Mouse (Mus musculus): ENCODE data around the gene Nol10. TPM values are rescaled to one million over a fixed set of nuclear protein-coding genes. Genes with fewer than 3 reads are reported as not detected.

The Nol10 gene
- total RNA-seq, 1 experiment: 22.3 TPM

DNA sequence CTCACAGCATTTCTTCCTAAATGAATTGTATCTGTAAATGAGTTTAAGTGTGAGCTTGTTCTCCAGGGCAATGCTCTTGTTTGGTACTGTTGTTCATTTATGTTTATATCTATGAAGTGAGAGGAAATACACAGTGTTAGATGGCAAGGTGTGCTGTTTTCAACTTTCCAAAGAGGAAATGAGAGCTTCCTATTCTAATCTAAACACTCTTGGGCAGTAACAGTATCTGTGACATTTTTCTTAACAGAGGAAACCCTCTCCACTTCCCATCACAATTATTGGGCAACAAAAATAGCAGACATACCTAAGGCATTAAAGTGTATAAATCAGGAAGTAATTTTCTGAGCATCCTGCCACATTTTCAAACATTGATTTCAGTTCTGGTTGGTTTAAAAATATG is 41.8 kb downstream of the Nol10 start:
- no peak for DNase-seq (ENCODE audit: low read depth, low spot score)
- H3K27ac ChIP-seq (ENCODE audit: insufficient read depth, low read depth, low read length, poor library complexity, severe bottlenecking): no peak overlapping the region
- no peaks in the 10 kb centered on the region for H3K9me3 ChIP-seq (ENCODE audit: control insufficient read depth, insufficient read depth, low read depth, low read length)
- H3K9ac ChIP-seq (ENCODE audit: insufficient read depth, low read depth, low read length, poor library complexity, severe bottlenecking): no peak overlapping the region
- H3K36me3 ChIP-seq (ENCODE audit: control insufficient read depth, insufficient read depth, low read length, poor library complexity, severe bottlenecking): peaks cover 4% of the 10 kb centered on the region
- H3K4me3 ChIP-seq (ENCODE audit: insufficient read depth in 1 of 2, low read depth in 1 of 2, low read length in 2 of 2, poor library complexity in 1 of 2, severe bottlenecking in 1 of 2): no peak overlapping the region
- in situ Hi-C loops (cut with MboI; ENCODE audit: low sequenced_read_pairs in 2 of 2, unreplicated experiment in 2 of 2): no loop called here
- no peak for TF ChIP-seq HCFC1 (IDR thresholded peaks at IDR 0.05; ENCODE audit: borderline replicate concordance, insufficient read depth, low read length)
- no peak for TF ChIP-seq ZNF384 (IDR thresholded peaks at IDR 0.05; ENCODE audit: low read depth, low read length)
- TF ChIP-seq CHD2 (IDR thresholded peaks at IDR 0.05; ENCODE audit: low read depth, low read length): no peak
- TF ChIP-seq MAFK (IDR thresholded peaks at IDR 0.05; ENCODE audit: insufficient read depth, low read depth, low read length): no peak
- peaks cover 0 to 2% of the 10 kb centered on the region in 2 experiments; a peak in 2 of 4 replicates for H3K4me1 ChIP-seq (ENCODE audit: control insufficient read depth in 2 of 2, insufficient read depth in 2 of 2, low read length in 2 of 2, poor library complexity in 1 of 2)

GRCm38 (mm10) chr12:17390510-17390909 is 42.3 kb downstream of the Nol10 start:
- Histone ChIP-seq H3K9me3 (ENCODE audit: control insufficient read depth, insufficient read depth, low read depth, low read length) (no peaks in the 10 kb centered on the region), H3K4me1 (ENCODE audit: control insufficient read depth in 2 of 2, insufficient read depth in 2 of 2, low read length in 2 of 2, poor library complexity in 1 of 2) (peaks cover 0 to 2% of the 10 kb centered on the region in 2 experiments; a peak in 2 of 4 replicates), H3K9ac (ENCODE audit: insufficient read depth, low read depth, low read length, poor library complexity, severe bottlenecking) (no peak overlapping the region), H3K4me3 (ENCODE audit: insufficient read depth in 1 of 2, low read depth in 1 of 2, low read length in 2 of 2, poor library complexity in 1 of 2, severe bottlenecking in 1 of 2) (no peak overlapping the region), H3K36me3 (ENCODE audit: control insufficient read depth, insufficient read depth, low read length, poor library complexity, severe bottlenecking) (peaks cover 4% of the 10 kb centered on the region), H3K27ac (ENCODE audit: insufficient read depth, low read depth, low read length, poor library complexity, severe bottlenecking) (no peak overlapping the region)
- DNase-seq (ENCODE audit: low read depth, low spot score): no peak
- no peak for TF ChIP-seq CHD2 (IDR thresholded peaks at IDR 0.05; ENCODE audit: low read depth, low read length)
- TF ChIP-seq ZNF384 (IDR thresholded peaks at IDR 0.05; ENCODE audit: low read depth, low read length): no peak
- no peak for TF ChIP-seq HCFC1 (IDR thresholded peaks at IDR 0.05; ENCODE audit: borderline replicate concordance, insufficient read depth, low read length)
- TF ChIP-seq ZC3H11A (IDR thresholded peaks at IDR 0.05; ENCODE audit: borderline replicate concordance, low read depth, low read length): no peak
- in situ Hi-C loops (cut with MboI; ENCODE audit: low sequenced_read_pairs in 2 of 2, unreplicated experiment in 2 of 2): no loop called here

GRCm38 (mm10) chr12:17393148-17393547 is 44.9 kb downstream of the Nol10 start:
- peaks cover 0 to 3% of the 10 kb centered on the region in 2 experiments; a peak in 3 of 4 replicates for H3K4me1 ChIP-seq (ENCODE audit: control insufficient read depth in 2 of 2, insufficient read depth in 2 of 2, low read length in 2 of 2, poor library complexity in 1 of 2)
- in situ Hi-C loops (cut with MboI; ENCODE audit: low sequenced_read_pairs in 2 of 2, unreplicated experiment in 2 of 2): no loop called here
- H3K9ac ChIP-seq (ENCODE audit: insufficient read depth, low read depth, low read length, poor library complexity, severe bottlenecking): no peak overlapping the region
- H3K4me3 ChIP-seq (ENCODE audit: insufficient read depth in 1 of 2, low read depth in 1 of 2, low read length in 2 of 2, poor library complexity in 1 of 2, severe bottlenecking in 1 of 2): no peak overlapping the region
- no peak for DNase-seq (ENCODE audit: low read depth, low spot score)
- peaks cover 6% of the 10 kb centered on the region for H3K36me3 ChIP-seq (ENCODE audit: control insufficient read depth, insufficient read depth, low read length, poor library complexity, severe bottlenecking)
- TF ChIP-seq MAFK (IDR thresholded peaks at IDR 0.05; ENCODE audit: insufficient read depth, low read depth, low read length) (no peak), CHD2 (IDR thresholded peaks at IDR 0.05; ENCODE audit: low read depth, low read length) (no peak)
- H3K27ac ChIP-seq (ENCODE audit: insufficient read depth, low read depth, low read length, poor library complexity, severe bottlenecking): no peak overlapping the region
- H3K9me3 ChIP-seq (ENCODE audit: control insufficient read depth, insufficient read depth, low read depth, low read length): no peaks in the 10 kb centered on the region

- TF ChIP-seq ZNF384 (IDR thresholded peaks at IDR 0.05; ENCODE audit: low read depth, low read length): no peak
- no peak for TF ChIP-seq HCFC1 (IDR thresholded peaks at IDR 0.05; ENCODE audit: borderline replicate concordance, insufficient read depth, low read length)
- TF ChIP-seq ZC3H11A (IDR thresholded peaks at IDR 0.05; ENCODE audit: borderline replicate concordance, low read depth, low read length): no peak
- no peak for TF ChIP-seq MAFK (IDR thresholded peaks at IDR 0.05; ENCODE audit: insufficient read depth, low read depth, low read length)
- TF ChIP-seq CHD2 (IDR thresholded peaks at IDR 0.05; ENCODE audit: low read depth, low read length): no peak
- DNase-seq (ENCODE audit: low read depth, low spot score): no peak
- in situ Hi-C loops (cut with MboI; ENCODE audit: low sequenced_read_pairs in 2 of 2, unreplicated experiment in 2 of 2): no loop called here
- Histone ChIP-seq H3K27ac (ENCODE audit: insufficient read depth, low read depth, low read length, poor library complexity, severe bottlenecking) (no peak overlapping the region), H3K9me3 (ENCODE audit: control insufficient read depth, insufficient read depth, low read depth, low read length) (no peaks in the 10 kb centered on the region), H3K9ac (ENCODE audit: insufficient read depth, low read depth, low read length, poor library complexity, severe bottlenecking) (no peak overlapping the region), H3K4me1 (ENCODE audit: control insufficient read depth in 2 of 2, insufficient read depth in 2 of 2, low read length in 2 of 2, poor library complexity in 1 of 2) (peaks cover 0 to 3% of the 10 kb centered on the region in 2 experiments; a peak in 3 of 4 replicates), H3K36me3 (ENCODE audit: control insufficient read depth, insufficient read depth, low read length, poor library complexity, severe bottlenecking) (peaks cover 6% of the 10 kb centered on the region), H3K4me3 (ENCODE audit: insufficient read depth in 1 of 2, low read depth in 1 of 2, low read length in 2 of 2, poor library complexity in 1 of 2, severe bottlenecking in 1 of 2) (no peak overlapping the region)
These were observed 48.9 kb downstream of the Nol10 start for GRCm38 (mm10) chr12:17397150-17397549.

- no peak overlapping the region for H3K9ac ChIP-seq (ENCODE audit: insufficient read depth, low read depth, low read length, poor library complexity, severe bottlenecking)
- H3K27ac ChIP-seq (ENCODE audit: insufficient read depth, low read depth, low read length, poor library complexity, severe bottlenecking): no peak overlapping the region
- in situ Hi-C loops (cut with MboI; ENCODE audit: low sequenced_read_pairs in 2 of 2, unreplicated experiment in 2 of 2): no loop called here
- DNase-seq (ENCODE audit: low read depth, low spot score): no peak
- peaks cover 16% of the 10 kb centered on the region for H3K36me3 ChIP-seq (ENCODE audit: control insufficient read depth, insufficient read depth, low read length, poor library complexity, severe bottlenecking)
- no peaks in the 10 kb centered on the region; a peak in 1 of 4 replicates for H3K4me1 ChIP-seq (ENCODE audit: control insufficient read depth in 2 of 2, insufficient read depth in 2 of 2, low read length in 2 of 2, poor library complexity in 1 of 2)
- H3K4me3 ChIP-seq (ENCODE audit: insufficient read depth in 1 of 2, low read depth in 1 of 2, low read length in 2 of 2, poor library complexity in 1 of 2, severe bottlenecking in 1 of 2): no peak overlapping the region
- H3K9me3 ChIP-seq (ENCODE audit: control insufficient read depth, insufficient read depth, low read depth, low read length): no peaks in the 10 kb centered on the region
- no peak for TF ChIP-seq ZNF384 (IDR thresholded peaks at IDR 0.05; ENCODE audit: low read depth, low read length)
- TF ChIP-seq CHD2 (IDR thresholded peaks at IDR 0.05; ENCODE audit: low read depth, low read length): no peak
- no peak for TF ChIP-seq HCFC1 (IDR thresholded peaks at IDR 0.05; ENCODE audit: borderline replicate concordance, insufficient read depth, low read length)
- no peak for TF ChIP-seq ZC3H11A (IDR thresholded peaks at IDR 0.05; ENCODE audit: borderline replicate concordance, low read depth, low read length)
- TF ChIP-seq MAFK (IDR thresholded peaks at IDR 0.05; ENCODE audit: insufficient read depth, low read depth, low read length): no peak
These were observed 53.2 kb downstream of the Nol10 start for GRCm38 (mm10) chr12:17401419-17401818.

Data from ES-E14 (cell line).